Mouse (Mus musculus): Measurements from ENCODE around the gene Csf2. TPM values are rescaled to one million over a fixed set of nuclear protein-coding genes. Genes with fewer than 3 reads are reported as not detected.

Gene Csf2
- polyA plus RNA-seq, 1 experiment from 2014 or later, result not detected

GRCm38 (mm10) chr11:54223637-54224474 lies 25.6 kb downstream of the Csf2 start:
- Histone ChIP-seq H3K4me1 (no peaks in the 10 kb centered on the region), H3K4me2 (no peak overlapping the region), H3K36me3 (no peaks in the 10 kb centered on the region), H3K27ac (no peak overlapping the region), H3K9me3 (replicated peaks) (no peaks in the 10 kb centered on the region), H3K4me3 (replicated peaks) (no peak overlapping the region), H3K9ac (no peak overlapping the region), H3K27me3 (no peaks in the 10 kb centered on the region)
- ATAC-seq (replicated peaks; ENCODE audit: low FRiP score), result no peak
- 79% methylated on average over 9 of the region's 9 CpGs for WGBS

GRCm38 (mm10) chr11:54219903-54220740 lies 29.3 kb downstream of the Csf2 start:
- ATAC-seq (replicated peaks; ENCODE audit: low FRiP score), result no peak
- Histone ChIP-seq H3K4me1 (no peaks in the 10 kb centered on the region), H3K27me3 (no peaks in the 10 kb centered on the region), H3K4me3 (replicated peaks) (no peak overlapping the region), H3K9me3 (replicated peaks) (no peaks in the 10 kb centered on the region), H3K27ac (no peak overlapping the region), H3K36me3 (no peaks in the 10 kb centered on the region), H3K9ac (no peak overlapping the region), H3K4me2 (no peak overlapping the region)
- 43% methylated on average over 6 of the region's 6 CpGs for WGBS

GRCm38 (mm10) chr11:54219191-54219590 lies 30.3 kb downstream of the Csf2 start:
- Histone ChIP-seq H3K4me3 (replicated peaks) (no peak overlapping the region), H3K9me3 (replicated peaks) (no peaks in the 10 kb centered on the region), H3K4me2 (no peak overlapping the region), H3K9ac (no peak overlapping the region), H3K27me3 (no peaks in the 10 kb centered on the region), H3K4me1 (0 out of 2 replicates have a peak, but pooled peaks cover 2% of the 10 kb centered on the region), H3K27ac (no peak overlapping the region), H3K36me3 (no peaks in the 10 kb centered on the region)
- 82% methylated on average over 1 of the region's 1 CpGs for WGBS
- no peak for ATAC-seq (replicated peaks; ENCODE audit: low FRiP score)

- 70% methylated on average over 7 of the region's 7 CpGs for WGBS
- Histone ChIP-seq H3K4me2 (no peak overlapping the region), H3K9me3 (replicated peaks) (no peaks in the 10 kb centered on the region), H3K9ac (no peak overlapping the region), H3K4me1 (0 out of 2 replicates have a peak, but pooled peaks cover 2% of the 10 kb centered on the region), H3K36me3 (no peaks in the 10 kb centered on the region), H3K4me3 (replicated peaks) (no peak overlapping the region), H3K27ac (no peak overlapping the region), H3K27me3 (no peaks in the 10 kb centered on the region)
- no peak for ATAC-seq (replicated peaks; ENCODE audit: low FRiP score)
Measured at GRCm38 (mm10) chr11:54217384-54217783, 32.1 kb downstream of the Csf2 start.

- Histone ChIP-seq H3K9me3 (replicated peaks) (no peaks in the 10 kb centered on the region), H3K27me3 (no peaks in the 10 kb centered on the region), H3K27ac (no peak overlapping the region), H3K4me1 (0 out of 2 replicates have a peak, but pooled peaks cover 2% of the 10 kb centered on the region), H3K4me2 (no peak overlapping the region), H3K4me3 (replicated peaks) (no peak overlapping the region), H3K9ac (no peak overlapping the region), H3K36me3 (no peaks in the 10 kb centered on the region)
- no peak for ATAC-seq (replicated peaks; ENCODE audit: low FRiP score)
- WGBS, result 73% methylated on average over 6 of the region's 6 CpGs
Measured at GRCm38 (mm10) chr11:54216091-54216490, 33.4 kb downstream of the Csf2 start.

- Histone ChIP-seq H3K4me3 (replicated peaks) (no peak overlapping the region), H3K9ac (no peak overlapping the region), H3K4me1 (0 out of 2 replicates have a peak, but pooled peaks cover 2% of the 10 kb centered on the region), H3K27ac (no peak overlapping the region), H3K27me3 (no peaks in the 10 kb centered on the region), H3K36me3 (no peaks in the 10 kb centered on the region), H3K9me3 (replicated peaks) (no peaks in the 10 kb centered on the region), H3K4me2 (no peak overlapping the region)
- no peak for ATAC-seq (replicated peaks; ENCODE audit: low FRiP score)
- 73% methylated on average over 9 of the region's 9 CpGs for WGBS
Measured at GRCm38 (mm10) chr11:54214499-54215443, 34.7 kb downstream of the Csf2 start.

GRCm38 (mm10) chr11:54213631-54214030 lies 35.8 kb downstream of the Csf2 start:
- no peaks in the 10 kb centered on the region for H3K9me3 ChIP-seq (replicated peaks)
- 0 out of 2 replicates have a peak, but pooled peaks cover 2% of the 10 kb centered on the region for H3K4me1 ChIP-seq
- H3K27me3 ChIP-seq, result no peaks in the 10 kb centered on the region
- H3K27ac ChIP-seq, result no peak overlapping the region
- H3K4me2 ChIP-seq, result no peak overlapping the region
- H3K4me3 ChIP-seq (replicated peaks), result no peak overlapping the region
- H3K9ac ChIP-seq, result no peak overlapping the region
- WGBS, result 78% methylated on average over 5 of the region's 5 CpGs
- ATAC-seq (replicated peaks; ENCODE audit: low FRiP score), result no peak
- H3K36me3 ChIP-seq, result no peaks in the 10 kb centered on the region

GRCm38 (mm10) chr11:54206993-54207392 lies 42.5 kb downstream of the Csf2 start:
- no peak overlapping the region for H3K4me2 ChIP-seq
- H3K9me3 ChIP-seq (replicated peaks), result no peaks in the 10 kb centered on the region
- H3K4me1 ChIP-seq, result 0 out of 2 replicates have a peak, but pooled peaks cover 3% of the 10 kb centered on the region
- H3K9ac ChIP-seq, result no peak overlapping the region
- no peak overlapping the region for H3K4me3 ChIP-seq (replicated peaks)
- 67% methylated on average over 5 of the region's 5 CpGs for WGBS
- H3K27ac ChIP-seq, result no peak overlapping the region
- no peaks in the 10 kb centered on the region for H3K27me3 ChIP-seq
- ATAC-seq (replicated peaks; ENCODE audit: low FRiP score), result no peak
- H3K36me3 ChIP-seq, result no peaks in the 10 kb centered on the region

- Histone ChIP-seq H3K36me3 (no peaks in the 10 kb centered on the region), H3K27me3 (no peaks in the 10 kb centered on the region), H3K4me1 (0 out of 2 replicates have a peak, but pooled peaks cover 3% of the 10 kb centered on the region), H3K9me3 (replicated peaks) (no peaks in the 10 kb centered on the region), H3K4me3 (replicated peaks) (no peak overlapping the region), H3K27ac (no peak overlapping the region), H3K4me2 (no peak overlapping the region), H3K9ac (no peak overlapping the region)
- no peak for ATAC-seq (replicated peaks; ENCODE audit: low FRiP score)
- WGBS, result 80% methylated on average over 6 of the region's 6 CpGs
Measured at GRCm38 (mm10) chr11:54205366-54205765, 44.1 kb downstream of the Csf2 start.

- H3K36me3 ChIP-seq, result no peaks in the 10 kb centered on the region
- no peak for ATAC-seq (replicated peaks; ENCODE audit: low FRiP score)
- H3K4me2 ChIP-seq, result no peak overlapping the region
- H3K4me3 ChIP-seq (replicated peaks), result no peak overlapping the region
- H3K9ac ChIP-seq, result no peak overlapping the region
- no peak overlapping the region for H3K27ac ChIP-seq
- no peaks in the 10 kb centered on the region for H3K27me3 ChIP-seq
- no peaks in the 10 kb centered on the region for H3K9me3 ChIP-seq (replicated peaks)
- 91% methylated on average over 2 of the region's 2 CpGs for WGBS
- 0 out of 2 replicates have a peak, but pooled peaks cover 3% of the 10 kb centered on the region for H3K4me1 ChIP-seq
Measured at GRCm38 (mm10) chr11:54204781-54205180, 44.7 kb downstream of the Csf2 start.

GRCm38 (mm10) chr11:54203162-54203561 lies 46.3 kb downstream of the Csf2 start:
- Histone ChIP-seq H3K36me3 (no peaks in the 10 kb centered on the region), H3K4me2 (no peak overlapping the region), H3K9me3 (replicated peaks) (no peaks in the 10 kb centered on the region), H3K27me3 (no peaks in the 10 kb centered on the region), H3K4me1 (0 out of 2 replicates have a peak, but pooled peaks cover 3% of the 10 kb centered on the region), H3K9ac (no peak overlapping the region), H3K27ac (no peak overlapping the region), H3K4me3 (replicated peaks) (no peak overlapping the region)
- ATAC-seq (replicated peaks; ENCODE audit: low FRiP score), result no peak
- 59% methylated on average over 2 of the region's 2 CpGs for WGBS

Data from kidney, embryonic 15.5 days (tissue).